Mouse (Mus musculus) adrenal gland, postnatal 0 days (tissue): ENCODE measurements around the gene Pan3. TPM values are rescaled to one million over a fixed set of nuclear protein-coding genes. Genes with fewer than 3 reads are reported as not detected.

Experiments used
- polyA plus RNA-seq: library from polyadenylated mRNA; unstranded; fragments of >200 nt; fragmentation: Nextera tagmentation; extraction: Ambion mirVana; gene quantifications from 2 replicates; pipeline ENCODE4 v1.2.1, GENCODE M21; 2015

The Pan3 gene
- 44.6 and 57.1 TPM in 2 replicates for polyA plus RNA-seq

DNA sequence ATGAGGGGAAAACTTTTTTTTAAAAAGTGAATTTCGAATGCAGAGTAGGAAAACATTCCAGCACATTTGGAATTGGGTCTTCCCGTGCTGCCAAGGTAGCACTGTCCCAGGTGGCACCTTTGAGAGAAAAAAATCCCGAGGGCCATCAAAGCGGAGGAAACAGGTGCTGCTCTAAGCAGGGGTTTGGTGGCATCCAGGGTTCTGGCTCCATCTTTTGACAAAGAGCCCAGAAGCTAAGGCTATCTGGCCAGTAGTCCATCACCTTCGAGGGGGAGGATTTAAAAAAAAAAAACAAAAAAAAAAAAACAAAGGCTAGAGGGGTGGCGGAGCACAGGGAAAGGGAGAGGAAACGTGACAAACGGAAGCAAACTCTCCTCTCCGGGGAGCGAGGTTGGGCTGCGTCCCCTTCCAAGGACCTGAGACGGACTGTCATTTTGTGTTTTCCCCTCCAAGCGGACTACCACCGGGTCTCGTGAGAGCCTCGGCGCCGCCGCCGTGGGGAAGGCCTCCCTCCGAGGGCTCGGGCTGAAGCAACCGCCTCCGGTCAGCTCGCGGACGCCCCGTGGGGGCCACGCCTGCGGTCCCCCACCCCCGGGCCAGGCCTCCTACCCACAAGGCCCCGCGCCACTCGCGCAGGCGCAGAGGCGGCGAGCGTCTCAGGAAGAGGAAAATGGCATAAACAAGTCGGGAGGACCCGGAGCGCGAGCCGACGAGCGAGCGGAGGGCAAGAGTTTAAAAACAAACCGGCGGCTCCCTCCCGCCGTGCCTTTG, at the start of gene Pan3:
Pan3 (plus strand) TSS at position 627 of the 771 bp plus-strand sequence.

DNA sequence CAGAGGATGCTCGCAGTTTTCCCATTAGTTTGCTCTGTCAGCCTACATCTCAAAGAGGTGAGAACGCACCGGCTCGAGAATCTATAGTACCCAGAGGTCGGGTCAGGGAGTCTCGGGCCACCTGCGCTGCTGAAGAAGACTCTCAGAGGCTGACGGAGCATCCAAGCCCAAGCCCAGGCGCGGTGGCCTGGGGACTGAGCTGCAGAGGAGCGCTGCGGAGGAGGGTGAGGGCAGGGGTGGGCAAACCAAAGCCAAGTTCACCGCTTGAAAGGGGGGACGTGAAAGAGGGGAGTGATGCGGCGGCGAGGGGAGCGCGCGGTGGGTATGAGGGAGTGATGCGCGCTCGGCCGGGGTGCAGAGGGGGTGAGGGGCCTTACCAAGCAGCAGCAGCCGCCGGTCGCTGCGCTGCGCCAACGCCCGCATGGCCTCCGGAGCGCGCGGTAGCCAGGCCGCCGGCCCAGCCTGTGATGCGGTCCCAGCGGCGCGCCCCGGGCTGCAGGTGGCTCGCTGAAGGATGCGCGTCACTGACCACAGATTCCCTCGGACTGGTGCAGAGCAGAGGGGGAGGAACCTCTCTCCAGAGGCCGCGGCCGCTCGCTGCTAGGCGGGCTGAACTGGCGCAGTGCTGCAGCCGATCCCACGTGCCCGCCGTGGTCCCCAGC, 30.0 kb upstream of the Pan3 start, which contains the start of gene Flt3:
Flt3 (minus strand) TSS at position 647 of the 662 bp plus-strand sequence.

Other genes with a start within 250 kb of the Pan3 start
- gene Gsx1, start 241.5 kb upstream of the Pan3 start, polyA plus RNA-seq, result not detected in 2 replicates
- gene Pdx1, start 160.2 kb upstream of the Pan3 start, polyA plus RNA-seq, result not detected in 2 replicates
- gene Cdx2, start 122.9 kb upstream of the Pan3 start, polyA plus RNA-seq, result 0.22 TPM in 1 of 2 replicates, not detected in the other
- gene Urad, start 107.7 kb upstream of the Pan3 start, polyA plus RNA-seq, result 0.57 and 1.3 TPM in 2 replicates
- 0.05 and 0.17 TPM in 2 replicates for gene Flt3, start 29.7 kb upstream of the Pan3 start, polyA plus RNA-seq